Mouse (Mus musculus): Measurements from ENCODE around the gene D130043K22Rik.
A peak's percentile ranks its signal among the peaks of the same experiment; 100 is the strongest.

The D130043K22Rik gene

GRCm38 (mm10) chr13:24893880-24894279, 48.9 kb downstream of the D130043K22Rik start:
- no peak for DNase-seq (ENCODE audit: low read depth)

DNA sequence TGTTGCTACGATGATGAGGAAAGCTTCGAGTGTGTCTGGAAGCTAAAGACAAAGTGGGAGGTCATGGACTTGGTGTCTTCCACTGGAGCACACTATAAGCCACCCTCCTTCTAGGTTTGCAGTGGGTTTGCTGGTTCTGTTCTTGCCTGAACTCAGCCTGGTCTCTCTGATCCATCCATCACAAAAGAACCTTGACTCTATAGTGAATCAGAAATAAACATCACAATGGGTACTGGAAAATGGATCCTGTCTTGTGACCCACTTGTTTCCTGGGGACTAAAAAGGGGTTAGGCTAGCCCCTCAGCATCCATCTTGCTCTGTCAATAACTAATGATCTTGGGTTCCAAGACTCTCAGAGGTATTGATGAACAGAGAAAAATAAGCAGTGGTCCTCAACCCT, 57.0 kb downstream of the D130043K22Rik start:
- DNase-seq (ENCODE audit: low read depth) = no peak

- DNase-seq (ENCODE audit: low read depth) = no peak
These were observed 58.5 kb downstream of the D130043K22Rik start for GRCm38 (mm10) chr13:24903412-24903811.

GRCm38 (mm10) chr13:24905422-24905821, 60.5 kb downstream of the D130043K22Rik start:
- no peak for DNase-seq (ENCODE audit: low read depth)

DNA sequence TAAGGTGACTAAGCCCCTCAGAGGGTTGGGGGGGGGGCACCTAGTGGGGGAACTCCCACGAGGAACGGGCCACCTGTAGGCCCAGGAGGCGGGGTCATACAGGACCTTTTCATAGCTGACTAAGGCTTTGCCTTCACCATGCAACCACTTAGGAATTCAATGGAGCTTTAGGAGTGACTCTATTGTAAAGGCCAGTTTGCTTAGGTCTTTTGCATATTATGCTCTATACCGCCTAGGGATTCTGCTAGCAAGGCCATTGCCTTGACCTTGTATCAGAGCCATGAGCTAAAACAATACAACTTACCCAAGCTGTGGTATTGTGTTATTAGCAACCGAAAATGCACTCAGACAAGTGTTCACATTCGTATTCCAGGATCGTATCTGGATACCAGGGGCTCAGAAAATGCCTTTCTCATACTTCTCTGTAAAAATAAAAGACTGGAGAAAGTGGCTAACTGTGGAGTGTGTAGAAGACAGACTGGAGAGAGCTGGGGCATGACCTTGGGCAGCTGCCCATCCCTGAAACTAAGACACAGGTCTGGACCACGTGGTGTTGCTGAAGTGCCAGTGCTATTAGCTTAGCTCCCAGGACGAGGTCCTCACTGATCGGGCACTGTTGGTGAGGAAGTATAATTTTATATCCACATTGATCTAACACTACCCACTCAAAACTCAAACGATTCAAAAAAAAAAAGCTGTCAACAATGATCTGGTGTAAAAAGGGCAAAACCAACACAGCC, 62.1 kb downstream of the D130043K22Rik start:
- no peak for DNase-seq (ENCODE audit: low read depth)

DNA sequence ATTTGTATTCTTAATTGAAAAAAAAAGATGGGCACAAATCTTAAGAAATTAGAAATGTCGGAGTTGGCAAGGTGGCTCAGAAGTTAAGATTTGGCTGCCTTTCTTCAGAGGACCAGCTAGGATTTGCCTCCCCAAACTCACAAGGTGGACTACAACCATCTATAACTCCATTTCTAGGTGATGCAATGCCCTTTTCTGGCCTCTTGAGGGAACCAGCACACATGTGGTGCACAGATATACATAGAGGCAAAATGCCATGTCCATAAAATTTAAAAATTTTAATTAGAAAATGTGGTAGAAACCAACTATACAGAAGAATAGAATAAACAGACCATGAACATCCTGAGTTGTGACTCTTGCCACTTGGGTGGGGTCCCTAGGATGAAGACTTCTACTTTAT, 64.2 kb downstream of the D130043K22Rik start:
- DNase-seq (ENCODE audit: low read depth) = no peak

GRCm38 (mm10) chr13:24913576-24913975, 68.6 kb downstream of the D130043K22Rik start:
- no peak for DNase-seq (ENCODE audit: low read depth)

DNA sequence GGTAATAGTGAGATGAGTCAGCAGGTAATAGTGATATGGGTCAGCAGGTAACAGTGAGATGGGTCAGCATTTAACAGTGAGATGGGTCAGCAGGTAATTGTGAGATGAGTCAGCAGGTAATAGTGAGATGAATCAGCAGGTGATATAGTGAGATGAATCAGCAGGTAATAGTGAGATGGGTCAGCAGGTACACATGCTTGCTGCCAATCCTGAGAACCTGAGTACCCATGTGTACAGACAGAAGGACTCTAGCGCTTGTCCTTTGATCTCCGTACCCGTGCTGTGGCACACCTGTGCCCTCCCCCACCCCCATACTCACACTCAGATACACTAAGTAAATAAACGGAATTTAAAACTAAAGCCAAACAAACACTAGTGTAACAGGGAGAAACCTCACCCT, 70.0 kb downstream of the D130043K22Rik start:
- no peak for DNase-seq (ENCODE audit: low read depth)

DNA sequence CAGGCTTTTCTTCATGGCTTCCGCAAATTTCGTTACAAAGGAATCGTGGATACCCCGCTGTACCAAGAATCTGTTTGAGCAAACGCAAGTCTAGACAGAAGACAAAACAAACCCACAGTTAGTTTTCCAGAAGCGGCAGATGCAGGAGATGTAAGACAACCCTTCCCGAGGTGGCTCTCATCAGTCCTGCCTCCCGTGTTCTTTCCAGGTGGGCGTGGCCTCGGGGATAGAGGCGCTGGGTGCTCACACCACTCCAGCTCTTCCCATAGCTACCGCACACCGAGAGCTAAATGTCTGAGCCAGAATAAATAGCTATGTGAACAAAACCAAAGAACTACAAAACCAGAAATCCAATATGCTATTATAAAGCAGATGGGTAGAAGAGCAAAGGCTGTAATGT, 70.9 kb downstream of the D130043K22Rik start:
- no peak for DNase-seq (ENCODE audit: low read depth)

- DNase-seq (ENCODE audit: low read depth) = peak; percentile 72
These were observed 75.5 kb downstream of the D130043K22Rik start for GRCm38 (mm10) chr13:24920333-24920977.

DNA sequence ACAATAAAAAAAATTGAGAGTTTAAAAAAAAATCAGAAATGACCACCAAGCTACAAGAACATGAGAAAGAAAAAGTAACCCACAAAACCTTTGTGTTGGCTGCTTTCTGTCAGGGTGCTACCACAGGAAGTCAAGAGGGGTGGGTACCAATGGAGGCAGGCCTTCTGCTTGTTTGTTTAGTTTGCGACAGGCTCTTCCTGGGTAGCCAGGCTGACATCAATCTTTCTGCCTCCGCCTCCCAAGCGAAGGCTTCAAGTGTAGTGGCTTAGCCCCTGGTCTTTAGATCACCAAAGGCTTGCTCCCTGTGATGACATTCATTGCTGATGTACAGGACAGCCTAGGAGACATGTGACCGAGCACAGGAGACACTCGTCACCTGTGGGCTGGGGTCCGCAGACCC, 76.3 kb downstream of the D130043K22Rik start:
- DNase-seq (ENCODE audit: low read depth) = no peak

DNA sequence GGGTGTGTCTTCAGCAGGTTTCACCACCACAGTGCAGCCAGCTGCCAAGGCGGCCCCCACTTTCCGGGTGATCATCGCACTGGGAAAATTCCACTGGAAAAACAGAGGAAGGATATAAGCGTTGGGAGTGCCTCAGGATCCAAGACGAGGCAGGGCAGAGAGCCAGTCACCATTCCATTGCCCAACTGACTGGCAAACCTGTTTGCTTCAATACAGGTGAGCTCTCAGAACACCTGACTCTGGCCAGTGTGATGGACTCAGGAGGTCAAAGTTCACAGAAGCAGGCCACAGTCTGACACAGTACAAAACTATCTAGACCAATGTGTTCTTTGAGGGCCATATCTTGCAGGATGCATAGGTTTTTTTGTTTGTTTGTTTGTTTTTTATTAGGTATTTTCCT, 79.1 kb downstream of the D130043K22Rik start:
- DNase-seq (ENCODE audit: low read depth) = no peak

DNA sequence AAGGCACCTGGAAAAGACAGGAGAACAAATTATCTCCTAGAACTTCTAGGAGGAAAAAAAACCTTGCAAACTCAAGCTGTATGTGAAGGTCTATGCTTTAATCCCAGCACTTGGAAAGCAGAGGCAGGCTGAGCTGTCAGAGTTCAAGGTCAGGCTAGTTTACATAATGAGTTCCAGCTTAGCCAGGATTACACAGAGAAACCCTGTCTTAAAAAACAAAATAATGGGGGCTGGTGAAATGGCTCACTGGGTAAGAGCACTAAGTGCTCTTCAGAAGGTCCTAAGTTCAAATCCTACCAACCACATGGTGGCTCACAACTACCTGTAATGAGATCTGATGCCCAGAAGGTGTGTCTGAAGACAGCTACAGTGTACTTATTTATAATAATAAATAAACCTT, 85.7 kb downstream of the D130043K22Rik start:
- peak; percentile 22 for DNase-seq (ENCODE audit: low read depth)

DNA sequence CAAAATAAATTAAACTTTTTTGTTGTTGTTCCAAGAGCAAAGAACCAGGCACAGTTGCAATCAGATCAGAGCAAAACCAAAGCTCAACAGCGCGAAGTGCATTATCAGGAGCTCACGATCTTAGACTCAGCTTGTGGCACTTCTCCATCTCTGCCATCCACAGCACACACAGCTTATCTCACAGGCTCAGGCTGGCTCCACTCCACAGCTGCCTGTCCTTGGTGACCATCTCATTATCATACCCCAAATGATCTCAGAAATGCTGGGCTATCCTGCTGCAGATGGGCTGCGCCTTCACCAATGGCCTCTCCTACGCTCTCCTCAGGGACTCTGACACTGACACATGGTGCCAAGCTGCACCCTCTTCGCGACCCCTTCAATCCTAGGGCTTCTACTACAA, 88.3 kb downstream of the D130043K22Rik start:
- no peak for DNase-seq (ENCODE audit: low read depth)

DNA sequence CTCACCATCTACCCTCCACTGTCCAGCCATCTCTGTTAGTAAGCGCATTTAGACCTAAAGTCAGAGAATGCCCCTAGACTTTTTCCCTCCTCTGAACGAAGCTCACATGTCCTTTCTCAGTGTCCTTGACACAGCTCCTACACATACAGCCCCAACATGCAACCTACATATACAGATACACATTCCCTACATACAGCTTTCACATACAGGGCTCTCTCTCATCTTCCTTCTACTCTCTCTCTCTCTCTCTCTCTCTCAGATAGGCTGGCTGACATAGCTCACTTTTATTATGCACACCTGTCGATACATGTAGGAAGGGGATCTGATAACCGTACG, 91.8 kb downstream of the D130043K22Rik start:
- DNase-seq (ENCODE audit: low read depth) = no peak

GRCm38 (mm10) chr13:24937108-24937838, 92.3 kb downstream of the D130043K22Rik start, which contains the start of gene Aldh5a1:
Aldh5a1 (minus strand) TSS chr13:24937661.
- DNase-seq (ENCODE audit: low read depth) = peak; percentile 78

- DNase-seq (ENCODE audit: low read depth) = no peak
These were observed 92.9 kb downstream of the D130043K22Rik start for GRCm38 (mm10) chr13:24937839-24938166.

- peak; percentile 72 for DNase-seq (ENCODE audit: low read depth)
These were observed 93.7 kb downstream of the D130043K22Rik start for GRCm38 (mm10) chr13:24938683-24939082.

GRCm38 (mm10) chr13:24939472-24939871, 94.5 kb downstream of the D130043K22Rik start:
- DNase-seq (ENCODE audit: low read depth) = no peak

GRCm38 (mm10) chr13:24942512-24943282, 97.8 kb downstream of the D130043K22Rik start, which contains the start of gene Gpld1:
Gpld1 (plus strand) TSS chr13:24943152.
- DNase-seq (ENCODE audit: low read depth) = peak; percentile 18

GRCm38 (mm10) chr13:24943303-24943702, 98.4 kb downstream of the D130043K22Rik start:
- DNase-seq (ENCODE audit: low read depth) = no peak

DNA sequence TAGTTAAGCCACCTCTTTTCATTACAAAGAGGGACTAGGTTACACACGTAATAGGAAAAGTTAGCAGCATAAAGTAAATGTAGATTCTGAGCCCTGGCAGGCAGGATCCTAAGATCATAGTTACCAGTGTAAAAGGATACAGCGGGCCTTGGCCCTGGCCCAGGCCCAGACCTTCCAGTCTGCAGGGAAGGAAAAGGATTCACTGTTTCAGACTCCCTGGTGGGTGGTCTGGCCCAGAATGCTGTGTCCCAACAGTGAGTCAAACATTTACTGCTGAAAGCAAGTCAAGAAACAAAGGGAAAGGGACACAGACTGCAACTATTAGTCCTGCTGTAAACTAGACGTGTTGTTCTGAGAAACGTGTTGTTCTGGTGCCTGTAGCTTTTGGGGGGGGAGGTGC, 100.6 kb downstream of the D130043K22Rik start:
- peak; percentile 45 for DNase-seq (ENCODE audit: low read depth)
